Mouse (Mus musculus) ovary, postnatal 10 days (tissue): ENCODE data around the gene Mpv17l.
"Not testable (repeated sequence)": the region's sequence is repeated elsewhere in the genome, so short reads cannot be mapped to it uniquely, and the experiment has no call there.

Experiments used
- DNase-seq: peaks from one replicate; pipeline ENCODE4 v3.0.0; 2022; ENCODE audit warnings: low spot score

Gene Mpv17l

DNA sequence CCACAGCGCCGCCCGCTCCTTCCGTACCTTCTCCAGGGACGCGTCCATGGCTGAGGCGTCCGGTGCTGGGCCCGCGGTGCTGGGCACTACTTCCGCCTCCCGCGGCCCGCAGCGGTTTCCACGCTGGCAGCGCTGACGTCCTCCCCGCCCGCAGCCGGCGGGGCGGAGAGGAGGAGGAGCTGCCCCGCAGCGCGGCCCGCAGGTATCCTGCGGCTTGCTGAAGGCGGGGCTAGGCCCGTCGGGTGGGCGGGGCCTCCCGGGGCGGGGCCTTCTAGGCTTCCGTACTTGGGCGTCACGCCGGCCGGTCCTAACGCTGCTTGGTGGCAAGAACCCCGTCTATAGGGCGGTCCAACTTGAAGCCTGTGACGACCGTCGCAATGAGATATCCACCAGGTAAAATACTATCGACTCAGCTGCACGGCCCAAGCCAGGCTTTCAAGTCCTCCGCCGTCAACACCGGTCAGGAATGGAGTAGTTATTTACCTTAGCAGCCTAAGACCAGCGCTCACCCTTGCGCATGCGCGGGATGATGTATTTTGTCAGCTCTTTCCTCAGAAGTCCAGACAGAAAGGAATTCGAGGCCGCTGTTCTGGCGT lies at the start of gene Mpv17l, which contains the start of gene Pdxdc1:
Gene Mpv17l (plus strand): TSS at position 274 of the 596 bp plus-strand sequence.
Gene Pdxdc1 (minus strand): TSS at position 244 of the 596 bp plus-strand sequence.
- peak; percentile 97 for DNase-seq

DNA sequence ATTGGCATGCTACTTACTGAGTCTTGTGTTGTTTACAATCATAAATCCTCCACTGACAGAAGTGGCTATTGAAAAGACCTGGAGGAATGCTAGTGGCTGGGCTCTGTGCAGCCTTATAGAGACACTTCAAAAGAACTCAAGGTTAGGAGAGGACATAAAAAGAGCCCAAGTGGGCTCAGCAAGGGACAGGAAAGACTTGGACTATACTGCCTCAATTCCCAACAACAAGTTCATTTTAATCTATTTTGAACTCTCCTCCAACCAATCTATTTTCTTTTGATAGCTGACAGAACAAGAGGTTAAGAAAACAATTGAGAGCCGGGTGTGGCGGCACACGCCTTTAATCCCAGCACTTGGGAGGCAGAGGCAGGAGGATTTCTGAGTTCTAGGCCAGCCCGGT lies 49.1 kb upstream of the Mpv17l start:
- no peak for DNase-seq

DNA sequence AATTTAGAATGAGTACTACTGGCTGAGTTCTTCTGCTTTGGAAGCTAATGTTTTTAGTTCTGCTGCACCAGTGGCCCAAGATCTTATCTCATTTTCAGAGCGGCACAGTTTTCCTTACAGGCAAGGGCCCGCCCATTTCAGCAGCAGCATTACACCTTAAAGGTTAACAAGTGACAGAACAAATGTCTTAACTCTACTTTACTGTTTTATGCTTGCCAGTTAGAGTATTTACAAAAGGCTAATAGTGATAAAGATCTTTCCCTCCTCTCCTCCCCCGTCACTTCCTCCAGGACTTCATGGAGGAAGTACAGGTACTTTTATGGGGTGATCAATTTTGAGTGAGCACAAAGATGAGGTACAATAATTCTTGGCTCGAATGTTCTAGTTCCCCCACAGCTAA lies 36.9 kb upstream of the Mpv17l start:
- no peak for DNase-seq

DNA sequence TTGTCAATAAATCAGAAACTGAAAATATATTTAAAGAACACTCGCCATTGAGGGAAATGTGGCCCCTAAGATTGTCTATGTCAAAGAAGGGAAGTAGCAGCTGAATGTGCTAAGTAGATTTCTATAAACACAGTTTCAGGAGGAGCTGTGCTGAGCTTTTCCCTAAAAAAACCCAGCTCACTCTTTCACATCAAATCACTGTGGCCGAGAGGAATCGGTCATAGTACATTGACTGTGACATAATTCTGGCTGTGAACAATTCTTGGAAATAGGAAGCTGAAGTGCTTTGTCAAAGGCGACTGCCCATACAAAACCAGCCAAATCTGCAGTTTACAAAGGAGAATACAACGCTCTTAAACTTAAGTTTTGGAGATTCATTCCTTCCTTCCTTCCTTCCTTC lies 36.3 kb upstream of the Mpv17l start:
- DNase-seq: no peak

DNA sequence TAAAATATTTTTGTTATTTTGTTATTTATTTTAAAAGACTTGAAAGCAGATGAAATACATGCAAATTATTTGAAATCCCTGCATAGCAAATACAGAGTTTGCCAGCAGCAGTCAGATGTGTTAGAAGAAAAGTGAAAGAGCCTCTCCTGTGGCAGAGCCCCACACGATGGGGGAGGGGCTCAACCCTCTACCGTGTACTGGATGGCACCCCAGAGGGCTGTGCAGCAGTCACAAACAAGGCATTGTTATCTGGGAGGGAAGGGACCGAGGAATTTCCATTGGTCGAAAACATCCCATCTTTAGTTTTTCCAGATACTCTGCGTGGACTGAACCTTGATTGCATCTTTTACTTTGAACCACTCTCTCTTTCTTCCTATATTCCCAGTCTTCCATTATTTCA lies 35.6 kb upstream of the Mpv17l start:
- DNase-seq: not testable (repeated sequence)

DNA sequence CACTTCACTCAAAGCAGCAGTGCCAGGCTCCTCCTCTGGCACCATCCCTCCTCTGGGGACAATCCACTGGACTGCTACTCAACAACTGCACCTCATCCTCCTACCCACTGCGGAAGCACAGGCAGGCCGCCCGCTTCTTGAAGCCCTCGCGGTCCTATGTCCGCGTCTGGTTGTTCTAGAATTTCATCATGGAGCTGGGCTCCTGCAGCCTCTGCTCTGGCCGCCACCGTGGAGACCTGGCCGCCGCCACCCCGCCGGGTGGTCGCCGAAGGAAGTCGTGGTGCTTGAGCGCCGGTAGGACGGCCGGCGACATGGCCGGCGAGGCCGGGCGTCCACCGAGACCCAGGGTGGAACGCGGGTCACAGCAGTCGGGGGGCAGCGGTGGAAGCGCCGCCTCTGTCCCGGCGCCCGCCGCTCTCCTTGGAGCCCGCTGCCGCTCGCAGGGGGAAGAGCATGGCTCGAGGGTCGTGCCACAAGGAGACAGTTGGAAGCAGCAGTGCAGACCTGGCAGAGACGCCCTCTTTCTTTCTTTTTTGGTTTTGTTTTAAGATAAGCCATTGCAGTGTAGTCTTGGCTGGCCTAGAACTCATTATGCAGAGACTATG lies 34.9 kb upstream of the Mpv17l start:
- DNase-seq: no peak

DNA sequence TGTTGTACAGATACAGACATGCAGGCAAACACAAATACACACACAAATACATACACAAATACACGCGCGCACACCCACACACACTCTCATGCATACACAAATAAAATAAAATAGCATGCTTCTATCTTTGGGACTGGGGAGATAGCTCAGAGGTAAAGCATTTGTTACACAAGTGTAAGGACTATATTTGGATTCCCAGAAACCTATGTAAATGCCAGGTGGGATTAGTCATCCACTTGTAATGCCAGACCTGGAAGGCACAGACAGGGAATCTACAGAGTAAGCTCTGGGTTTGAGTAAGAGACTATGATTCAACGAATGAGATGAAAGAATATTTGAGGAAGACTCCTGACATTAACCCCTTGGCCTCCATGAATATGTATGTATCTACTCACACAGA lies 27.5 kb upstream of the Mpv17l start:
- DNase-seq: no peak

DNA sequence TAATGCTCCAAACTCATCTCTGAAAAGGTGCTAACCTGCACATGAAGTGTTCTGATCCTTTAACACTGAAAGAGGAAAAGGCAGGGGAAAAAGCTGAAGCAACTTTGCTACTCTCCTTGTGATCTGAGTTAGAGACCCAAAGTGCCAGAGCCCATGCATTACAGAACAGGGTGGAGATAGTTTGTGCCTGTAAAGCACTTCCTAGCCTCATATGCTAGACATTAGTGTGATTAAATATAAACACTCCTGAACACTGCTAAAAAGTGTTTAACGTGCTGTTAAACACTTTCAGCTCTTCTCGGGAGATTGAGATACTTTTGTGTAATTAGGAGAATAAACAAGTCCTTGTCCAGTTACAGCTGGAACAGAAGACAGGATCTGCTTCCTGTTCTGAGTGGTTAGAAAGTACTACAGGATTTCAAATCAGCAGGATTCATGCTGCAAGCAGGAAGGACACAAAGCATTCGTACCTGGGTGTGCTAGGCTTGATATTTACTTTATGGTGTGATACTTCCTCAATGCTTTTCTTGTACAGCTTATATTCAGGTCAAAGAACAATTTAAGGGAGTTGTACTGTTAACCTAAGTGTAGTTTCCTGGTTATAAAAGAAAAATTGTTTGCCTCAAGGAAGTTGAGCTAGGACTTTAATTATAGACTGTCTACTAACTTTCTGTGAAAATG lies 19.7 kb upstream of the Mpv17l start:
- no peak for DNase-seq

DNA sequence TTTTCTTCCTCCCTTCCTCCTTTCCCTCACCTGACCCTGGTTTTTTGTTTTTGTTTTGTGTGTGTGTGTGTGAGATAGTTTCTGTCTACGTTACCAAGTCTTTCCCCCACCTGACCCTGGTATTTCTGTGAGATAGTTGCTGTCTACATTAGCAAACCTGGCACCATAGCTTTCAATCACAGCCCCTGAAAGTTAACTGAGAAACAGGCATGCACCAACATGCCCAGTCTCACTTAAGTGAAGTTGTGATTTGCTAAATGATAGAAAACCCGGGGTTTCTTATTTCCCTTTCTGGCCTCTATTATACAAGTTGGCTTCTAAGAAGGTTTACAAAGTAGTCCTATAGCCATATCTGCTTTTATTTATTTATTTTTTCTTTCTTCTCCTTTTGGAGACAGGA lies 12.5 kb upstream of the Mpv17l start:
- DNase-seq: no peak

DNA sequence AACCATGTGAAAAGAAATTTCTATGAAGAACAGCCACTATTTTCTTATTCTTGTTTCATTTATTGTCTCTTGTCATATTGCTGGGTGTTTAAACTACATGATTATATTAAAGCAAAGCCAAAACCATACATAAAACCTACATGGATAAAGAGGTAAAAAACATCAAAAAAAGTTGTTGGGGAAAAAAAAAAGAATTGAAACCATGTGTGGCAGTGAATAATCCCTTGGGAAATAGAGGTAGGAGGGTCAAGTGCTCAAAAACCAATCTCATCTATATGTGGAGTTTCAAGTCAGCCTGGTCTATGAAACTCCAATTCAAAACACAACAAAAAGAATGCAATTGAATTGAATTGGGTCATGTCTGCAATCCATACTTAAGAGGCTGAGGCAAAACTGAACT lies 10.1 kb upstream of the Mpv17l start:
- no peak for DNase-seq

DNA sequence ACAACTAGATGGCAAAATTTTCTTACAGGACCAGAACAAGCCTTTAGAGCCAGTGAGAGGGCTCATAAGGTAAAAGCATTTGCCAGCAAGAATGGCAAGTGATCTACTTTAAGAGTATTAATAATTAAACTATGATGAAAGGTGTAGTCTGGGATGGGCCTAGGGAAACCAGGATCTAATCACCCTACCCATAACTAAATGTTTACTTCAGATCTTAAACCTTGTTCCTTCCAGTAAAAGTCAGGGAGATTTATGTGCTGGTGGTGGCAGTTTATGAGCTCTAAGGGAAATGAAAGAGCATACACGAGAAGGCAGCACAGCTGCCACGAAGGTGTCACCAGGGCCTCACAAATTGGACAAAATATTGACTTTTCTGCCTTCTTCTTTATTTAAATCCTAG lies 8.9 kb upstream of the Mpv17l start:
- no peak for DNase-seq

DNA sequence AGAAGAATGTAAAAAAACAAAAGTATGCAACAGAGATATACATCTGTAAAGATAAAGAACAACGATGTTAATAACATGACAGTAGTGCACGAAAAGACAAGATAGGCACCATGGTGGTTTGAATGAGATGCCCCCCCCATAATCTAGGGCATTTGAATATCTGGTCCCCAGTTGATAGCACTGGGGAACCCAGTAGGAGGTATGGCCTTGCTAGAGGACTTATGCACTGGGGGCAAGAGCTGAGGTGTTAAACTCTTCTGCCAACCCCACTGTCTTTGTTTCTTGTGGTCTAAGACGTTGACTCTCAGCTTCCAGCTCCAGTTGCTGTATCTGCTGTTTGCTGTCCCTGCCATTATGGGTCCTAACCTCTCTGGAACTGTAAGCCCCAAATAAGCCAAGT lies 7.2 kb upstream of the Mpv17l start:
- DNase-seq: no peak

DNA sequence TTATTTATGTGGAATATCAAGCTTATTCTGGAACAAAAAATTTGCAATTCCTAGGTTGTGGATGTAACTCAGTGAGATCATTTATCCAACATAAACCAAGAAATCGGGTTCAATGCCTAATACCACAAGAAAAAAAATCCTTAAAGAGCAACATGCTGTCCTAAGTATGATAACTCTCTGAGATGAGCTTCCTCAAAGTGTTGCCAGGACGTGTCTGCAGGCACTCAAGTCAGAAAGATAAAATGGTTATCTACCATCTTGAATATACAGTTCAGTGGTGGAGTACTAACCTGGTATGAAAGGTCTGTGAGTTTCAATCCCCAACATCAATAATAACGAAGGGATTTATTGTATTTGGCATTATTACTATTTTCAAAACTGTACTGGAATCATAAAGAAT lies 6.6 kb upstream of the Mpv17l start:
- DNase-seq: no peak

DNA sequence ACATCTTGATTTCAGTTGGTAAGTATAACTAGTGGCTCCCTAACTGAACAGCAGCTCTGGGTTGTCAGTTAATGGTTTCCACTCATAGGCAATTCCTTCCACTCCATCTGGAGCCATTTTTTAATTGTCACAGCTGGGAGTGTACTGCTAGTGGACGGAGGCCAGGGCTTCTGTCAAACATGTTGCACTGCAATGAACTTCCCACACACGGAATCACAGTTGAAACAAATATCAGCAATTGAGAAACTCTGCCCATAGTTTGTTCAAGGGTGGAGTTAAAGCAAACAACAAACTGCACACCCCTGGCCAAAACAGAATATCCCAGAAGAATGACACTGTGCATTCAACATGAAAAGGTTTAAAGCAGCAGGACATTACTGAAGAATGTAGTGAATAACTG lies 4.0 kb upstream of the Mpv17l start:
- no peak for DNase-seq

DNA sequence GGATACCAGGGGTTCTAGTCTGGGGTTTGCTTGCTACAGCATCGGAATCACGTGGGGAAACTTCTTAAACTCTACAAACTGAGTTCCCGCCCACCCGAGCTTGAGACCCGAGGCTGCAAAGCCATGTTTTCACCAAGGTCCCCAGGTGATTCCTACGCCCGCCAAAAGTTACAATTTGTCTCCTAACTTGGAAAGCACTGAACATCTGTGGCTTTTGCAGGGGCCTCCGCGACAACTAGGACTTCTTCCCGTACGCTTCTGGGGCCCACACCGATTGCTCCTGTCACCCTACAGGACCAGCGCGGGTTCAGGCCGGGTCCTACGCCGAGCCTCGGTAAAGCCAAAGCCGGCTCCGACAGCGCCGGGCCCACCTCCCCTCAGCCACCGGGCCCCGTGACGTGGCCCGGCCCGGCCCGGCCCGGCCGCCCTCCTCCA lies 547 bp upstream of the Mpv17l start:
- no peak for DNase-seq

DNA sequence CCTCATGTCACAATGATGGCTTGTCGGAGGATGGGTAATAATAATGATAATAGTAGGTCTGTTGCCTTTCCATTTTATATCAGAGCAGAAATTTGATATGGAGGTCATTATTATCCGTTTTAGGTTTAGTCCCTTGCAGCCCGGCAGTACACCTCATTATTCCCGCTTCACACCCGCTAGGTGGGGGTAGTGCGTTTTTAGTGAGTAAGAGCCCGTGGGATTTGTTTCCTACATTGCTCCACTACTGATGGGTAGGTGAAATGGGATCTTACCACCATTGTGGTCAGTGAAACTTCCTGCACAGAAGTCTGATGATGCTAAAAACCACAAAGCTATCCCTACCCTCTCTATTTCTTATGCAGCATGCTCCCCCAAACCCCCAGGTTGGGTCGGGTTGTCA lies 527 bp downstream of the Mpv17l start:
- DNase-seq: no peak

DNA sequence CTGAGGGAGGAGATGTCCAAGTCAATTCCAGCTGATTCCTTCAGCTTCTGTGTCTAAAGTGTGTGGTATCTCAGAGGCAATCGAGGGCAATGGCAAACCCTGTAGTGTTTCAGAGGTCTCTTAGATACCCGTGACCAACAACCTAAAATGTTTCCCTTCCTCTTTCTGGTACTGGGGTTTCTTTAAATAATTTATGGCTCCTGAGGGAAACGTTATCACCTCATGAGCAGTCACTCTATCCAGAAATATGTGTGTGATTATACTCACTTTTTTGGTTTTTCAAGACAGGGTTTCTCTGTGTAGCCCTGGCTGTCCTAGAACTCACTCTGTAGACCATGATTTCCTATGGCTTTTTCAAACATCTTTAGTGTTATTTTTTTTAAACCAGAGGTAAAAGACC lies 4.3 kb downstream of the Mpv17l start:
- DNase-seq: no peak

DNA sequence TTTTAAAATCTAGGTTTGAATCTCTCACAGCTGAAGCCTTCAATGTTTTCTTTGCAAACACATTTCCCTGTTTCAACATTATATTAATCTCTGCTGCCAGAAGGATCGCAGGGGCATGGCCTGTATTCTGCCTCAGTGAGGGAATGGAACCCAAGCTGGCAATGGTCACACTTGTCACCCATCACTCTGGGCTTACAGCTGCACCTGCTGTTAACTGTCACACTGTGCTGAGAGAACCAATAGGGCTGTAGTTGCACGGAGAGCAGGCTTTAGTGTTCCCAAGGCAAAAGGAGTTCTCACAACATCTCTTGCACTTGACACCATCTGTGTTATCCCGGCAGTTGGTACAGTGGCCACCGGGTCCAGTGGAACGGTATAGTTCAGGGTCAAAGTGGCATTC lies 17.1 kb downstream of the Mpv17l start:
- no peak for DNase-seq

DNA sequence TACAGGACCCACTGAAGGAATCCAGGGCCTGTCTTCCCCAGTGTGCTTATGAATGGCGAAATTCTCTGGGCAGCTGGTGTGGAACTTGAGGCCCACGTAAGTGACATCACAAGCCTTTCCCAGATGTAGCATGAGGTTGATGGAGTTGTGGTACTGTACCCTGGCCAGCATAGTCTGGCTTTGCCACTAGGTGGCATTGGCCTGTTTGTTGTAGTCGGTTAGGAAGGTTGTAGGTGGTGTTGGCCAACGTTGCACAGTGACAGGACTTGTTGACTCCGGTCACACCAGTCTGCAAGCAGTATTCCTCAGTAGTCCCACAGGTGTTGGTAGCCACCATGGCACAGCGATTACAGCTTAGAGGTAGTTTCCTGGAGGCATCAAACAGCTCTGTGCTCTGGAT lies 18.1 kb downstream of the Mpv17l start:
- DNase-seq: no peak

DNA sequence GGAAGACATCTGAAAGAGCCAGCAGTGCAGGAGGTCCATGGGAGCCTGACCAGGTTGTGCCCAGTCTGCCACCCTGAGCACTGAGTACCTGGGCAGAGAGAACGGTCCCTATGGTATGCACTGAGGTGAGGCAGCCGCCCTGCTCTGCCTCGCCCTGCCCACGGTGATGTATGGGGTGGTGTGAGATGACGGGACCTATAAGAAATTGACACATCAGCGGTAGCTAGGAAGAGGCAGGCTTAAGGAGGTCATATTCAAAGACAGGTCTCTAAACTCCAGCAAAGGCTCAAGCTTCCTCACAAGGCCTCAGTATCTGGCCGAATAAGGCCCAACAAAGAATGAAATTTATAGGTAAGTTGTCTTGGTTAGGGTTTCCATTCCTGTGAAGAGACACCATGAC lies 18.8 kb downstream of the Mpv17l start:
- DNase-seq: no peak

DNA sequence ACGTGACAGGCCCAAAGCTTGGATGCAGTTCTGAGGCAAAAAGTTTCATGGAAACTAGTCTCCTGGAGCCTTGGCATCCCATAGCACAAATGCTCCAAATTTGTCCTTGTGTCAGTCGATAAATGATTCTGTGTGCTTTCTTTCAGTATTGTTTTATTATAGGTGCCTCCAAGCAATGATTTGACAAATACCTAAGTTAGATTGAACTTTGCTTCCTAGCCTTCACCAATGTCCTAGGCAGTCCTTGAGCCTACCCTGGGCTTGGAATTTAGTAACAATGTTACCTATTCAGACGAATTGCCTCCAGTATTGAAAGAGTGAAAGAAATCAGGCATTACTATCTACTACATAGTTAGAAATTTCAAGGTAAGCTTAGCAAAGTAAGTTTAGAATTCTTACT lies 19.5 kb downstream of the Mpv17l start:
- not testable (repeated sequence) for DNase-seq

DNA sequence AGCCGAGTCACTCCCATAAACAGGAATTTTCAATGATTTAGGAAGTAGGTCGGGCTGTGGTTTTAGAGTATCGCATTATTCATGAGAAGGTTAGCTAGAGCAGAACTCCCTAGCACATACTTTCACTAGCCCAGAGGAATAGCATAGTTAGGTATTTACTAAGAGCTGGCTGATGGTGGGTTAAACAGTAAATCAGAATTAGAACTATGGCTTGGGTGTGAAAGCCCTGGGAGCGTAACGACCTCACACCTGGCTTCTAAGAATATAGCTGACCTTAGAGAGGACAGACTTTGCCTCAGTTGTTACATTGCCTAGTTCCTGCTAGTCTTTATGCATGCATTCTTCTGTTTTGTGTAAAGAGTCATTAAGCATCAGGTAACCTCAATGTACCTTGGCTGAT lies 20.0 kb downstream of the Mpv17l start:
- DNase-seq: not testable (repeated sequence)

DNA sequence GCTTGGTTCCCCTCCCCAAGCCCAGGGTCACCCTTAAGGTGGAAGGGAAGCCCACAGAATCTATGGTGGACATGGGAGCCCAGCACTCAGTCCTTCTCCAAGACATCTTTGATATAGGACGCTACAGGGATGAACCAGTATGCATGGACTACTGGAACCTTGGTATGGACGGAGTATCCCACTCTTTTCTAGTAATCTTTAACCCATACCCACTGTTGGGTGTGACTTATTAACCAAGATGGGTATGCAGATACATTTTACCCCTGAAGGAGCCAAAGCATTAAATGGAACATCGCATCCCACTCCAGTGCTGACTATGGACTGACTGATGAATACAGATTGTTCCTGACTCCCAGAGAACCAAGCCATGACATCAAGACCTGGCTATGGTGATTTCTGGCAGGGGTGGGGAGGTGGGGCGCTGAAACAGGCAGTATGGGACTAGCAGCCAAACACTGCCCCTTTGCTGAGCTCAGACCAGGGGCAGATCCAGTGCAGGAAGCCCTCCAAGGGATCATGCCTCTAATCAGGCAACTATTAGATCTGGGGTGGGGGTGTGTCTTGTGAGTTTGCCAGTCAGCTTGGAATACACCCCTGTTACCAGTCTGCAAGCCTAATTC lies 24.6 kb downstream of the Mpv17l start:
- no peak for DNase-seq
